Mouse (Mus musculus): Measurements from ENCODE around the gene Magi2.
"Not testable (repeated sequence)": the region's sequence is repeated elsewhere in the genome, so short reads cannot be mapped to it uniquely, and the experiment has no call there.

Magi2 gene

DNA sequence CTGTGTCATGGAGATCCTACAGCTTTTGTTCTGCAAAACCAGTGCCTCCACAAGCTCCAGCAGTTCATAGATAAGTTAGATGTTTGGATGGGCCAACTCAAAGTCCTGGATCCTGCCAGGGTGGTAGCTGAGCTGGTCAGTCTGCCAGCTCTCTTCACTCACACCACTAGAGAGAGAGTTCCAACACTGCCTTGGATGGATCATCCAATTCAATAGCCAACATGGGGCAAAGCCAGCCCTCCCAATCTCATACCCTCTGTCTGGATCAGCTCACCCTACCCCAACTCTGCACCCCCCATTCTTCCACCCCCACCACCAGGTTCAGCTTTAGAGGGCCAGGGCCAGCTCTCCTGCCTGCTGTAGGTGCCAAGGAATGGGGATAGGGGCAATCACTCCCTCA is 235.7 kb downstream of the Magi2 start:
- DNase-seq (ENCODE audit: low spot score in 2 of 2): no peak

DNA sequence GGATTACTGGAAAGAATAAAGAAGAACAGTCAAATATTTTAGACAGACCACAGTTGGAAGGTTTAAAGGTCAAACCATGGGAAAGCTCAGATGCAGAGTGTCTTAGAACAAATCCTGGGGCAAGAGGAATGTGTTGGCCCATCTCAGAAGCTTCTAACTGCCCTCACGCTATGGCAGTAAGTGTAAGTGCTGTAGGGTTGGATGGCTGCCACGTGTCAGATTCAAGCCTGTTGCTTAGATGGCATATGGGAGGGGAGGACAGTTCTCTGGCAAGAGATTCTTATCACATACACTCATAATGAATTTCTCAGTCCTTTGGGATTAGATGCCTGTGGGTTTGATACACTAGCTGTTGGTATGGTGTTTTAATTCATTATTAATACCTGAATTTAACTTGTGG is 238.5 kb downstream of the Magi2 start:
- DNase-seq (ENCODE audit: low spot score in 2 of 2): no peak

DNA sequence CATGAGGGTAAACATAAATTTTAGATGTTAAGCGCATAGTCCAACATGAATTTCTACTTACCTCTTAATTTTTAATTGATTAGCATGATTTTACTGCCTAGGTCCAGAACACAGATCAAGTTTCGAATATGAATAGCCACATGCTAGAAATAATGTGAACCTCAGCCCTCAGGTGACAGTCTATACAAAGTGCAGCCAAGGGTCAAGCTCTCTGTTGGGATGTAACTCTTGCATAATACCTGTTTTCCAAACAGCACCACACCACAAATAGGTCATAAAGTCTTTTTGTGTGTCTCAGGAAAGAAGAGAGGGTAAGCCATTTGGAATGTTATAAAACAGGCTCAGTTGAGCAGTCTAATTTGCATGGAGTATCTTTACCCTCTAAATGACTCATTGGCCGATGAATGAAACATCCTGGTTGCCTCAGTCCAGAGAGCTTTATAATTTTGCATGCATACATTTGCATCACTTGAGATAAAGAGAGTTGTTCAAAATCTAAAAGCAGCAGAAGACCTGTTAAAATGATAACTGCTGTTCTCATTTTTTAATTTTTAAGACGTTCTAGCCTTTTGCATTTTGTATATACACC is 246.1 kb downstream of the Magi2 start:
- no peak for DNase-seq (ENCODE audit: low spot score in 2 of 2)

DNA sequence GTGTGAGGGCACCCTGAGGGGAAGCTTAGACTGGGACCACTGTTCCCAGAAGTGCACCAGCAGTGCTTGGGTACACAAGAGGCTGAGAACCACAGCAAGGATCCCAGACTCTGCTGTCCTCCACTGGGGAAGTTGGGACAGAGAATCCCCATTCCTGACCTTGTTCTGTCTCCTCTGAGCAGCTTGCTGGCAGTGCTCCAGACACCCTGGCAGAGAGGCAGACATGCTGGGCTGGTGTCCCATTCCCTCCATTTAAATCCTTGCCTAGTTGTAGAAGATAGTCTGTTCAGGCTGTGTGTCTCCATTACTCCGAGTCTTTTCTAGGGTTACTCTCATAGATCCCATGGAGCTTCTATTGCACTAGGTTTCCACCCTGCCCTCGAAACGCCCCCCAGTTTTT is 256.1 kb downstream of the Magi2 start:
- no peak for DNase-seq (ENCODE audit: low spot score in 2 of 2)

DNA sequence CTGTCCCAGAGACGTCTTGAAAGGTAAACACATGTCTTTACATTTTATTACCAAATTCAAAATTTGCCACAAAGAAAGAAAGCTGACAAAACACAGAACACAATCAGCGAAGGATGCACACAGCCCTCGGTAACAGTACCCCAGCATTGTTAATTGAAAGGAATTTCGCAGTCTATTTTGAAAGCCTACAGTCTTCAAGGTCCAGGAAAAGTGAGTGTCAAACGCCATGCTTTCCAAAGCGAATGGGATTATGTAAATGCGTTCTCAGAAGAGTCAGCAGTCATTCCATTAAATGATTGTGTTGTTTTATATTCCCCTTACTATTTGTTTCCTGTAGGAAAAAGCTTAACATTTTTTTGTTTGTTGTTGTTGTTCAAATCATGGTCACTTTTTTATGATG is 261.1 kb downstream of the Magi2 start:
- no peak for DNase-seq (ENCODE audit: low spot score in 2 of 2)

DNA sequence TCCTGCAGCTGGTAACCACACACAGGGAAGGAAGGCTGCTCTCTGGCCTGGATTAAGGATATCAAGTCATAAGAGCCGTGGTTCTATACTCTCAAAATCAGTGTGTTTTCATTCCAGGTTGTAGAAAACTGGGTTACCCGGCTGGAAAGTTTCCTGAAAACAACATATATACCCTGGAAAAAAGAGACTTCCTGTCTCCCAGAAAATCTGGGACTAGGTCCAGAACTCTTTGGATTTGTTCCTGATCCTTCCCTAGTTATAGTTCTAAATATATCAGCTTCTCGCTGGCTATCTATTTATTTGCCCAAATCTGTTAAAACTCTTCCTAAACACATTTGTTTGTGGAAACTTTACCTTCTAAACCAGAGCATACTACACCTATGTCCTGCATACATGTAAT is 274.2 kb downstream of the Magi2 start:
- DNase-seq (ENCODE audit: low spot score in 2 of 2): no peak

DNA sequence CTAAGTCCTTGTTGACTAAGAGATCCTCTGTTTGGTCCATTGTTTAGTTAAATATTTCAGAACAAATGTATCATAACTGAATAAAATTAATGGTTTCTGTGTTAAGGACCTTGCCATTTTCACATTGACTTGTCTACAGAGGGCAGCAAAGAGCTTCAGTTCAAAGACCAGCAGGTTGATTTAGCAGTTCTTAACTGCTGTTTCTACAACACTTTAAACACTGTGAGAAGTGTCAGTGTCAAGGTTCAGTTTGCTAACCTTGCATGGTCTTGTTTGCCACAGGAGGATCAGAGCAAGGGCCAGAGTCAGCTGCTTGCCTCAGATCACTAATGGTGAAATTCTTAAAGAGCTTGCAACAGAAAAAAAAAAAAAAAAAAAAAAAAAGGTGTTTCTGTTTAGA is 295.3 kb downstream of the Magi2 start:
- no peak for DNase-seq (ENCODE audit: low spot score in 2 of 2)

DNA sequence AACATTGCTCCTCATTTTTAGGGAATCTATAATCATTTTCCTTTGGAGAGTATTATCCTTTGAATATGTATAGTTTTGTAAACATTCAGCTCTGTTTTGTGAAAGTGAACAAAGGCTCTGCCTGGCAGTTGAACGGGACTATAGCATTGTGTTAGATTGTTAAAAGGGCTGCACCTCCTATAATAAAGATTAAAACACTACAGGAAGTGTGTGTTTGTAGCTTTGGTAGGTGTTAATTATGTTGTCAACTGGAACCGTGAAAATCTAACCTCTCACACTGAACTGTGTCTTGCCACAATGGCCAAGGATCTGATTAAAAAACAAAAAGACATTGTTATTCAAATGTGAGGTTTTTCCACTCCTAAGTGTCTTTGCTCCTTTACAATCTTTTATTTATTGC is 312.5 kb downstream of the Magi2 start:
- DNase-seq (ENCODE audit: low spot score in 2 of 2): no peak

DNA sequence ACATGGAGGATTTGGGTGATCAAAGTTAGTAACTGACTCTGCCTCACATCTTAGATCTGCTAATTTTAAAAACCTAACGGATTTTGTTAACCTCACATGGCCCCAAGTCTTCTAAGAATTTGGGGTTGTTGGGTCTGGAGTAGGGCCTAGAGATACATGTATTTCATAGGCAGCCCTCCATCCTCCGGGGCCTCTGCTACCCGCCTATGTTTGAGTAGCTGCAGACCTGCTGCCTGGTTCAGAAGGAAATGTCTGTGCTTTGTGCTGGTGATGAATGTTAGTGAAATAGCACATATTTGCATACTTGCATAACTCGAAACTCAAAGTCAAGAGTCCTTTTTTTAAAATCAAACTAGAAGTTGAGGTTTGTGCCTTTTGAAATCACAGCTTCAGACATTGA is 319.6 kb downstream of the Magi2 start:
- DNase-seq (ENCODE audit: low spot score in 2 of 2): no peak

DNA sequence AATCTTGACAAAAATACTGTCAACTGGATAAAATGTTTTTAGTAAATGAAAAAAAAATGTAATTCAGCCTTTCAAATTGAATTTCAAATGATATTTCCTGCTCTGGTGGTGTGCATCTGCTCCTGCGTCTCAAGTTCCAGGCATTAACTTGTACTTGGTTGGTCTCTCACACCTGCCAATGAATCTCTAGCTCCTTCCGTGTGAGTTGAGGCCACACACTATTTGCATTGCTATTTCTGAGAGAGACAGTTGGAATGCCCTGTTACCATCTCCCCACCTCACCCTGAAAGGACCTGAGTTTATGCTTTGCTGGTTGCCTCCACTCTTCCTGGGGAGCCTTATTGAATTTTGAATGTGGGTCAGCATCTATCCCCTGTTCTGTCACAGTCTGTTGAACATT is 320.1 kb downstream of the Magi2 start:
- DNase-seq (ENCODE audit: low spot score in 2 of 2): no peak

DNA sequence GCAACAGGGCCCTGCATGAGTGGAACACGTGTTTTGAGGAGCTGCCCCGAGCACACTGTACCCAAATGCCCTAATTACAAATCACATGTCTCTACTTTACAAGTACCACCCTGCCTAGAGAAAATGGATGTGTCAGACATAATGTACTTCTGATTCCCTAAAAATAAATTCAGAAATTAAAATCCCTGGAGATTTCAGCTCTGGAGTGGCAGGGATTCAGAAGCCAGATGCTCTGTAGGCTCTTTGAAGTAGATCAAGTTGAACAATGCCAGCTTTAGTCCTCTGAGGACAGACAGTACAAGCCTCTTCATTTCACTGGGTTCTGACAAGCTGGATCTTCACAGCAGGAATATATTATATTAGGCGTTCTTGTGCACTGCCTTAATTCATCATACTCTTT is 326.7 kb downstream of the Magi2 start:
- DNase-seq (ENCODE audit: low spot score in 2 of 2): no peak

DNA sequence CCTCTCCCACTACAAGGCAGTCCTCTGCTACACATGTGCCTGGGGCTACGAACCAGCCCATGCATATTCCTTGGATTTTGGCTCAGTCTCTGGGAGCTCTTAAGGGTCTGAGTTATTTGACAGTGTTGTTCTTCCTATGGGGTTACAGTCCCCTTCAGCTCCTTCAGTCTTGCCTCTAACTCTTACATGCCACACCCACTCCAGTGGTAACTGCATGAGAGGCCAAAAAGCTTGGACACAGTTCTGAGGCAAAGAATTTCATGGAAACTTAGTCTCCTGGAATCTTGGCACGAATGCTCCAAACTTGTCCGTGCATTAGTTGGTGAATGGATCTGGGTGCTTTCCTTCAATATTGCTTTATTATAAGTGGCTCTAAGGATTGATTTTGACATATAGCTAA is 338.8 kb downstream of the Magi2 start:
- DNase-seq (ENCODE audit: low spot score in 2 of 2): no peak

DNA sequence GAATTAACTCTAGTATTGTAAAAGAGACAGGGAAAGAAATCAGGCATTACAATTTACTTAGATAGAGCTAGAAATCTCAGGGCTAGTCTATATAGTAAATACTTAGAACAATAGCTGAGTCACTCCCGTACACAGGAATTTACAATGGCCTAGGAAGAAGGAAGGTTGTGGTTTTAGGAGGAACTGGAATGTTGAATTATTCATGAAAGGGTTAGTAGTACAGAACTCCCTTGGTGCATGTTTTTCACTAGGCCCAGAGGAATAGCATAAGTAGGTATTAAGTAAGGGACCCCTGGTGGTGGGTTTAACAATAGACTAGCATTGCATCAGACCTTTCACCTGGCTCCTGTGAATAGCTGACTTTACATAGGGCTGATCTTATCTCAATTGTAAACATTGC is 339.3 kb downstream of the Magi2 start:
- not testable (repeated sequence) for DNase-seq (ENCODE audit: low spot score in 2 of 2)

DNA sequence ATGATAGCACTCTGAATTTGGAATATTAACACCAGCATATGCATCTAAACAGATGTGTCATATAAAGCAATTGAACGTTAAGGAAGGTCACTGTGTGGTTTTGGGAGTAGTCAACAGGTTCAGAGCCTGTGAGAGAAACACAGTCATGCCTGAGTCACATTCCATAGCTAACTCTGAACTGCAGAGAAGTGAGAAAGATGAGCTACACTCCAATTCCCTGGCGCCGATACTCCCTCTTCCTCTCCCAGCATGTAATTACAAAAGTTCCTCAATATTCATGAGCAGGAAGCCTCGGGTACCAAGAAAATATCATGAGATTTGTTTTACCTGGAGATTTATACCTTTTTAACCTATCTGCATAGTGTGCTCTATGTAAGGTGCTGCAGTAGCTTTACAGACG is 380.9 kb downstream of the Magi2 start:
- DNase-seq (ENCODE audit: low spot score in 2 of 2): no peak

DNA sequence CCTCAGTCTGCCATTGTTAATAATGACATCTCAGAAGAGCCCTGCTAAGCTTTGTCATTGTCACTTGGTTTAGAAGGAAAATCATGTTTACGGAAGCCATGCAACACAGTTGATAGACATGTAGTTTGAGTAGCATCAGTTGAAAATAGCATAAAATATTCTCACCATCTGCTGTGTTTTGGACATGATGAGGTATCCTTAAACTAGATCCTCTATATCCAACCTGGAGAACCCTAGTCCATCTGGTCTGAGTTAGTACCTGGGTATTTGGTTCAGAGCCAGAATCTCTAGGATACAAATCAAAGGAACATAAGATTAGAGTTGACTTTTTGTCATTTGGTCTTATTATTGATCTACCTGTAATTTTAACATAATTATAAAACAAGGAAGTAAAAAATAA is 385.0 kb downstream of the Magi2 start:
- no peak for DNase-seq (ENCODE audit: low spot score in 2 of 2)

DNA sequence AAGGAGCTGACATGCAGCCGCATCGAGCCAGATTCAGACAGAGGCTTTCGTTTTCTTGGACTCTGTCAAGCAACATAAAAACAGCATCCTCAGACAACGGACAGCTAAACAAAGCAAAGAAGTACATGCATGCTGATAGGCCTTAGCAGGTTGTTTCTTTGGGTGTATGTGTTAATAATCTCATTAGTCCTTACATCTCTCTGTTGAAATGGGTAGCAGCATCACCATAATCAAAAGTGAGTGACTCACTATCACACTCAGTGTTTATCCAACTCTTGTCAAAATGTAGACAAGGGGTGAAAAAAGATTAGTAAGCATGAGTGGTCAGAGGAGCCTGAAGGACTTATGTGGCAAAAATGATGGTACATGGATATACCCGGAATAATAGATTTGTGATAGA is 394.8 kb downstream of the Magi2 start:
- DNase-seq (ENCODE audit: low spot score in 2 of 2): no peak

DNA sequence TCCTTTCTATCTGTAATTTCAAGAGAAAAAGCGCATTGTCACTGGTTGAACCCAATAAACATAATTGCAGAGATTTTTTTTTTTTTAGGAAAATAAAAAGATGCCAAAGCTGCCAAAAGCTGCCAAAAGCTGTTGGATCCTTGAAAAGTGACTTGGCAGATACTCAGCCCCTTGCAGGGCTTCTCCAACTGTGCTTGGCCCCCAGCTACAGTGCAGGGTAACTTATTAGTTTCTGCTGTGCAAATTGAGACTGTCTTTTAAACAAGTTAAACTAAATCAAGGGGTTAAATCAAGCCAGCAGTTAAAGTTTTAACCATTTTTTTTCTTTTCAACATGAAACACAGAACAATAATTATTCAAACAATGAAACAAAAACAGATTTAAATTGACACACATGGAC is 407.1 kb downstream of the Magi2 start:
- no peak for DNase-seq (ENCODE audit: low spot score in 2 of 2)

DNA sequence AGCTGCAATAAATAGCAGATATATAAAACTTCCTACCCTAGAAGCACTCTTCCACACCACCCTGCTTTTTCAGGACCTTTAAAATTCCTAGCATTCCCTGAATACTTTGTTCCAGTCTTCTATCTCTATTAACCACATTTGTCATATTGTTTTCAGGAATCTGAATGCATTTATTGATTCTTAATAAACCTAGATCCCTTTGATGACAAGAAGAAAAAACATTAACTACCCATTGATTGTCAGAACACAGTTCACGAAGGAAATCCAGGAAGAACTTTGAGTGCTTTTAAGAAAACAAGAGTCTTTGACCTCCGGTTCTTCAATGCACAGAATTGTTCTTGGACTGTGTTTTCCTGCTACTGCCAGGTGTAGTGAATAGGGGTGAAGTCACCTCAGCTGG is 411.0 kb downstream of the Magi2 start:
- no peak for DNase-seq (ENCODE audit: low spot score in 2 of 2)

DNA sequence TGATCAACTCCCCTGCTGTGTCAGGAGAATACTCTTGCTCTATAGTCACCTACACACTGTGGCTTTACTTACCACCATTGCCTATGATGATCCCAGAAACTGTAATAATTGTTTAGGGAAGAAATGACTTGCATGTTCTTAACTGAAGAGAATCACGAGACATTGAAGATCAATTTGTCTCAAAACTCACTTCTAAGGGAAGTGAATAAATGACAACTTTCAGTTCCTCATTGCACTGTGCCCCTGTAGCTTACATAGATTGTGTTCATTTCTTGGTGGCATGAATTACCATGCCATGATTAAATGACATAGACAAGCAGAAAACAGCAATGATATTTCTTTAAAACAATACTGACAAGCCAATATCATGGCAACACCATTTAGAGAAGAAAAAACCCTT is 429.1 kb downstream of the Magi2 start:
- no peak for DNase-seq (ENCODE audit: low spot score in 2 of 2)

DNA sequence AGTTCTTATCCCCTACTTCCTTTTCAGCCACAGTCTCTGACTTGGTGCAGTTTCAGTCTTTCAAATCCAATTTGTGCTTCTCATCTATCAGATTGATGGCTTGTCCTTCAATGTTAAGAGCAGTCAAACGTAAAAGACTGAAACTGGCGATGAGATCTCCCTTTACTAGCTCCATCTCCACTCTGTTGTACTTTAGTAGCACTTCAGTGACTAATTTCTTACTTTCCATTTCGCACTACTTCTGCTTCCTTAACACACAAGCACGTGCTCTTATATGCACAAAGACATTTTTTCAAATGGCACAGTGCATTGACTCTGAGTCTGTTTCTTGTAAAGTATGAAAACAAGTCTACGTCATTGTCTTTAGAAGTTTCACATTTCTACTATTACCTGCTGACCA is 439.6 kb downstream of the Magi2 start:
- DNase-seq (ENCODE audit: low spot score in 2 of 2): no peak

DNA sequence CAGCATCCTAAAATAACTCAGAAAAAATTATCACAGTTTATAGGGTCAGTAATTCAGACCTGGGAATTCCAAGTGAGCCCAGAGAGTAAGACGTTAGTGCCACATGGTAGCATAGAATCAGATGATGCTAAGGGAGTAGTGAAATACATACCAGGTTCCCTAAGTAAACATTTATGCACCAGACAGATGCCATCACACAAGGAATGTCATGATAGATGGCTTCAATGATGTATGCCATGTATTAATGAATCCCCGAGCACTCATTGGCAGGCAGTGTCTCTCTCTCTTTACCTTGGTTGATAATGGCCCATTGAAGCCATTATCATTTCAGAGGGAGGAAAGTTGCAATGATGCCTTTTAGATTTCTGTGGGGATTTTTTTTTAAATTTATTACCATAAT is 490.5 kb downstream of the Magi2 start:
- DNase-seq (ENCODE audit: low spot score in 2 of 2): no peak

DNA sequence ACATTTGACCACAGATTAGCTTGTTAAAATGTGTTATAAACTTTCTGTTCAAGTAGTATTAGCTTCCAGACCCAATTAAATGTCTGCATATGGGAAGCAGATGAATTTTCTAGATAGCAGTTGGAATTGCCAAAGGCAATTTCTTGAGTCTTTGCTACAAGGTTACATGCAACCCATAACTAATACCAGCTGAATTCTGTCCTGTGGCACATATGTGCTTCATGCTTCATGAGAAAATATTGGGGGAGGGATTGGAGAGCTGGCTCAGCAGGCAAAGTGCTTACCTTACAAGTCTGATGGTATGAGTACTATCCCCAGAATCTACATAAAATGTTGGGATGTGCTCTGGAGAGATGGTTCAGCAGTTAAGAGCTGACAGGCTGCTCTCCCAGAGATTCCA is 499.4 kb downstream of the Magi2 start:
- DNase-seq (ENCODE audit: low spot score in 2 of 2): no peak

DNA sequence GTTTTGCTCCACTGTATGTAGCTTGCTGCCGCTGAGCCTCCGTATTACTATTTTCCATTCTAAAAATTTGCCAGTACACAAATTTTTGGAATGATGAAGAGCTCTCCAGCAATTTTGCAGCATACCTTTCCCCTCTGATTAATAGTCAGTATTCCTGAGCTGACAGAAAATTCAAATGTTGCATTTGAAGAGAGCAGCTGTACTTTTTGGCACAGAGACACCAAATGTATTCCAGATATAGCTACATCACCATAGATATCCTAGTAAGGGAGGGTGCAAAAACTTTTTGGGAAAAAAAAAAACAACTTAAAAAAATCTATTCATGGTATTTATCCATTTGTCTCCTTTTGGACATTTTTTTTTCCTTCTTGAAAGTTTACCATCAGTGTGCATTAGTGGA is 518.5 kb downstream of the Magi2 start:
- no peak for DNase-seq (ENCODE audit: low spot score in 2 of 2)

DNA sequence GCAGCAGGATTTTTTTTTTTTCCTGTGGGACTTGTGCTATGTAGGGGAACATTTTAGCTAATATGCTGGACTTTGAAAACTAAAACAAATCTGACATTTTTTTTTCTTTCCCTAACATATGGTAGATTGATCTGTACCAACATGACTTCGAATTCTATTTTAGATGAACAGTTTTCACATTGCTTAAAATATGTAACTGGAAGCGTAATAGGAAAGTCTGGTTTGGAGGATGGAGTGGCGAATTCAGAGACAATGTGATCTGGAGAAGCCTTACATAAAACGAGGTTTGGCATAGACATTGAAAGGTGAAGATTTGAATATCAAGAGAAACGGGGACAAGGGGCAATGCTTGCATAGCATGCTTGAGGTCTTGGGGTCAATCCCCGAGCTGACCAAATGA is 519.1 kb downstream of the Magi2 start:
- DNase-seq (ENCODE audit: low spot score in 2 of 2): no peak

Data from spleen, postnatal 36 days (tissue).